Mouse (Mus musculus) c-Kit-positive CD71-positive TER-119-positive erythroid progenitor cells, embryonic 14.5 days (primary cell): Measurements from ENCODE around the gene 4930518I15Rik.
A peak's percentile ranks its signal among the peaks of the same experiment; 100 is the strongest.
"Not testable (repeated sequence)": the region's sequence is repeated elsewhere in the genome, so short reads cannot be mapped to it uniquely, and the experiment has no call there.

Experiments
- DNase-seq: peaks from one replicate; pipeline ENCODE4 v3.0.0-alpha.2; 2013; ENCODE audit warnings: low spot score

Gene 4930518I15Rik

DNA sequence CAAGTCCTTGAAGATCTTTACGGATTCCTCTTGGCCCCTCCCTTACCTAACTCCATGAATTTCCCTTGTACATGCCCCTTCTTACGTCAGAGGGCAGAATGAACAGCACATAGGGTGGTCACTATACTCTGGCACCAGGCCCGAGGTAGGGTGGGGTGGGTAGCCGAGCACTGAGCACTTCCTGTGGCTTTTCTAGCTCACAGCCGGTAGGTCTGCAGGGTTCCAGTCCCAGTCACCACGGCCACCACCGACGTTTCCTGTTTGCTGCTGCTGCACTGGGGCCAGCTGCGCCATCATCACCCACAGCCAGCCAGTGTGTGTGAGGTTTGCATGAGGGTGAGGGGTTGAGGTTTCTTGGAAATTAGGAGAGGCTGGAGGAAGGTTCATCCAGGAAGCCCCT lies 20.0 kb upstream of the 4930518I15Rik start:
- DNase-seq = no peak

GRCm38 (mm10) chr2:156874760-156875510 lies 17.2 kb upstream of the 4930518I15Rik start:
- DNase-seq = no peak

GRCm38 (mm10) chr2:156874047-156874759 lies 16.5 kb upstream of the 4930518I15Rik start:
- no peak for DNase-seq

DNA sequence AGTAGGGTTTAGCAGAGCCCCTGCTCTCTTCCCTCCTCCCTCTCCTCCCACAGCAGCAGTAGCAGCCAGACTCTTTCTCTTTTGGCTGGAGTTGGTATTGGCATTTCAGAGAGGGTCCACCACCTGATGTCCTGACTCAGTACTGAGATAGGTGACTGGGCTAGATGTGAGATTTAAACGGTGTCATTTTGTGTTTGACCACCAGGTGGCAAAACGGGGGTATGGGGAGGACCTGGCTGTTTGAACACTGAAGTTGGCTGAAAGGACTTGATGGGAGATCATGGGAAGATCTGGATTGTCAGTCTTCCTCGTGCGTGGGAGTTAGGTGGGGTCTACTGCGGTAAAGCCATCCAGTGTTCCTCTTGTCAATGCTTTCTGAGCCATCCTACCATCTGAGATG lies 15.9 kb upstream of the 4930518I15Rik start:
- peak; percentile 80 for DNase-seq

GRCm38 (mm10) chr2:156870519-156870918 lies 12.8 kb upstream of the 4930518I15Rik start:
- DNase-seq = no peak

GRCm38 (mm10) chr2:156869554-156869953 lies 11.8 kb upstream of the 4930518I15Rik start:
- no peak for DNase-seq

DNA sequence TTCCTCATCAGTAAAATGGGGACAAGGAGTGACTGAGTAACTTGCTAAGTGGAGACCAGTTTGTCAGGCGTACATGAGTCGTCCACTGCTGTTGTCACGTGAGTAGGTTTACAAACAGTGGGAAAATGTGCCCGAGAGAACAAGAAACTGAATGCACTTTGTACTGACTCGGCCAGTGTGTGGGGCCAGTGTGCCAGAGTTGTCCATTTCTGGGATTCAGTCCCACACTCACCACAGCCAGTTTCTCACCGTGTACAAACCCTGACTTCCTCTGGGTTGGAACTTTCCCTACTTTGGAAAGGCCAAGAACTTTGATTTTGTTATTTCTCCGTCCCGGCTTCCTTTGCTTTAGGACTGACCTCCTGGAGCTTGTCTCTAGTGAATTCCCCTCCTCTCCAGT lies 11.2 kb upstream of the 4930518I15Rik start:
- DNase-seq = no peak

DNA sequence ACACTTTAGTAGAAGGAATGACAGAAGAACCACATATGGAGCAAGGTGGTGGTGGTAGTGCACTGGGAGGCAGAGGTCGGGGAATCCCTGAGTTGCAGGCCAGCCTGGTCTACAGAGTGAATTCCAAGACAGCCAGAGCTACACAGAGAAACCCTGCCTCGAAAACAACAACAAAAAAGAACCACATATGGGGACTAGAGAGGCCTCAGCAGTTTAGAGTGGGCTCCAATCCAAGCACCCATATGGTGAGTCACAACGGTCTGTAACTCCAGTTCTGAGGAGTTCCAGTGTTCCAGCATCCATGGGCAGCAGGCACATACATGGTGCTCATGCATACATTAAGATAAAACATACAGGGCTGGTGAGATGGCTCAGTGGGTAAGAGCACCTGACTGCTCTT lies 6.7 kb upstream of the 4930518I15Rik start:
- no peak for DNase-seq

- DNase-seq = no peak
Measured at GRCm38 (mm10) chr2:156863487-156864160, 5.9 kb upstream of the 4930518I15Rik start.

DNA sequence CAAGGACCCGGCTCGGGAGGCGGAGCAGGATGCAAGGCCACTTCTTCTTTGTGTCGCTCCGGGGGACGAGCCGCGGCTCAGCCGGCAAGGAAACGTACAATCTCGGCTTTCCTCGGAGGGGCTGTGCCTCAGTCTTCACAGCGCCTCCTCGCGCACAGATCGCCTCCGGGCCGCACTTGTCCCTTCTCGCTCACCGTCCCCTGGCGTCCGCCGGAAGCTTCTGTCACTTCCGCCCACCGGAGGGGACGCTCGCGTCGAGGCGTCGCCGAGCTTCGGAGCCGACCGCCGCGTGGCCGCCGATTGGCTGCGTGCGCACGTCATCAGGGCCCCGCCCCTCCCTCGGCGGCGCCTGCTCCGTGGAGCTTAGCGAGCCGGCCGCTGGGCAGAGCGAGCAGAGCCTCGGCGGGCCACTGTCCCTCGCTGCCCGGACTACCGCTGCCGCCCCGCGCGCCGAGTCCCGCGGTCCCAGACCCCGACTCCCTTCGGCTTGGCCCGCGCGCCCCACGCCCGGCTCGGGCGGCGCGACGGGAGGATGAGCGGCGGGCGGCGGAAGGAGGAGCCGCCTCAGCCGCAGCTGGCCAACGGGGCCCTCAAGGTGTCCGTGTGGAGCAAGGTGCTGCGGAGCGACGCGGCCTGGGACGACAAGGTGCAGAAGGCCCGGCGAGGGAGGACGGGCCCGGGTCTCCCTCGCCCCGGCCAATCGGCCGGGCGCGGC lies 5.2 kb upstream of the 4930518I15Rik start, which contains the start of gene Rab5if:
Gene Rab5if, plus strand, starts transcription at position 357 of the 715 bp plus-strand sequence.
- DNase-seq = peak; percentile 94

- DNase-seq = no peak
Measured at GRCm38 (mm10) chr2:156862041-156862717, 4.4 kb upstream of the 4930518I15Rik start.

DNA sequence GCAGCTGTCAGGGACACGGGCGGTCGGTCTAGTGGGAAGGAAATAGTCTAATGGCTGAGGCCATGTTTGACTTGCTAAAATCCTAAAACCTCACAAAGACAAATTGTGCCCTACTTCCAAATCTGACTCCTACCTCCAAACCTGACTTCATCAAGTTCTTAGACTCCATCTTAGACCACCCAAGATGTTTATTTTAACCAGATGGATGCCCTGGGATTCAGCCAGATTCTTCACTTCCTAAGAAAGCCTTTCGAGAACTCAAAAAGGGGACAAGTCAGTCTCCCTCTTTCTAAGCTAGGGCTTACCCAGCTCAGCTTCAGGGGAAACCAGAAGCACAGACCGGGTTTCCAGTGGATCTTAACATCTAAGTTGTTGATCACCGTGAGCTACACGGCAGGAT lies 925 bp upstream of the 4930518I15Rik start:
- no peak for DNase-seq

- DNase-seq = no peak
Measured at GRCm38 (mm10) chr2:156857385-156857791, 358 bp downstream of the 4930518I15Rik start.

DNA sequence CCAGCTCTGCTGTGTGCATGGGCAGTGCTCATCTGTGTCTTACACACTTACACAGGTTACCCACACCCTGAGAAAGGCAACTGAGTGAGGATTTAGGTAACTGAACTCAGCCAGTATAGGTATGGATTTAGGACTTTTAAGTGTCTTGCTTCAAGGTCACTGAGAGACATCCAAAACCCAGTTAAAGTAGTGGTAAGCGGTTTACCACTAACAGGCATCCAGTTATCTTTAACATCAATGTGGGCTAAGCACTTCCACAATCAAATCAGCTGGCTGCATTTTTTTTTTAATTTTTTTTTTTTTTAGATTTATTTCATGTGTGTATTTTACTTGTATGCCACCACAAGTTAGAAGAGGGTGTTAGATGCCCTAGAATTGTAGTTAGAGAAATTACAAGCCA lies 1.4 kb downstream of the 4930518I15Rik start:
- DNase-seq = no peak

- not testable (repeated sequence) for DNase-seq
Measured at GRCm38 (mm10) chr2:156853999-156854771, 3.6 kb downstream of the 4930518I15Rik start.

DNA sequence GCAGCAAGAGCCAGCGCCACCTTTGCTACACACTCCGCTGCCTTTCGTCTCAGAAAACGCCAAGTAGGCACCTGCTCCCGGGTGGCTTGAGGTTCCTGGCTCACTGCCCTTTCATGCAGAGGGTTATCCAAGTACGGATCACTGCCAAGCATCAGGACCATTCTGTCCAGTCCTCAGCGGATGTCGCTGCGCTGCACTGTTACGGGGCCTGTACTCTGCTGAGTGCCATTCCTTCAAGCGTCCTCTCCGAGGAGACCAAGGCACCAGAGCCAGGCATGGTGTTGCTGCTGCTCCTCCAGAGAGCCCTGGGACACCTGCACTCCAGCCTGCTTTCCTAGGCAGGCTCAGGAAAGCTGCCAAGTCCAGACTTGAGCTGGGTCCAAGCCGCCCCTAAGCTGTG lies 4.2 kb downstream of the 4930518I15Rik start:
- not testable (repeated sequence) for DNase-seq

- no peak for DNase-seq
Measured at GRCm38 (mm10) chr2:156850505-156850904, 7.2 kb downstream of the 4930518I15Rik start.

DNA sequence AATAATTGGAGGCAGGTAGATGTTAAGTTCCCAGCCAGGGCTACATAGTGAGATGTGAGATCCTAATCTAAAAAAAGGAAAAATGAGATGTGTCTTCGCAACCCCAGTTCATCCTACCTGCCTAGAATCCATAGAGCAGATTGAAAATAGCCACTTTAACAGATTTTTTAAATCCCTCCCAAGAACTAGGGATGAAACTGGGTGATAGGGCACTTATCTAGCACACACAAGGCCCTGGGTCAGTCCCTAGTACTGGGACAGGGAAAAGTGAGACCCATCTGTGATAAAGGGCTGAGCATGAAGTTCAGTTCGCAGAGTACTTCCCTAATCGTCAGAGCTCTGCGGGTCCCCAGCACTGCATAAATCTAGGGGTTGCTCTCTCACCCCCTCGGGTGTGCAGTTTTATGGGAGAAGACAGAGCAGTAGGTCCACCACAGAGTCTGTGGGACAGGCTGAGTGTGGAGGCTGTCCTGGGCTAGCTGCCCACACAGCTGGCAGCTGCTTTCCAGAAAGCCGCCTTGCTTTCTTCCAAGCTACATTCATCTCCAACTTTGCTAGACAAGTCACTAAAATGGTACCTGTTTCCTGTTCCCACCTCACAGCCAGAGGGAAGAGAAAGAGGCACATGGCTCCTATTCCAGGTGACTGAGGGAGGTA lies 9.1 kb downstream of the 4930518I15Rik start:
- no peak for DNase-seq

DNA sequence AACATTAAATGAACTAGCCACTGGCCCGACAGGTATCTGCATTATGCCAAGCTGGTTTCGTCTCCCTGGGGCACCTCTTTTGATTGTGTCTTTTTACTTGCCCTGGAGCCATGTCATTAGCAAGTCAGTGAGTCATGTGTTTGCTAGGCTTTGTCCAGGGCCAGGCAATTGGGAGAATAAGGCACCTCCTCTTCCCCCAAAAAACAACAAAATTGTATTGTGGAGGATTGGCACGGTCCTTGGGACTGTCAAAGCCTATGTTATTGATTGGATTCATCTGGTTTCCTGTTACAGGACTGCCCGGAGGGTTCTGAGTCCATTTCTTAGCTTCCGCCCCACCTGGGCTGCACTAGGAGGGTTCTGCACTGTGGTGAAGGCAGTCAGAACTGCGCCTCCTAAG lies 10.1 kb downstream of the 4930518I15Rik start:
- DNase-seq = no peak

DNA sequence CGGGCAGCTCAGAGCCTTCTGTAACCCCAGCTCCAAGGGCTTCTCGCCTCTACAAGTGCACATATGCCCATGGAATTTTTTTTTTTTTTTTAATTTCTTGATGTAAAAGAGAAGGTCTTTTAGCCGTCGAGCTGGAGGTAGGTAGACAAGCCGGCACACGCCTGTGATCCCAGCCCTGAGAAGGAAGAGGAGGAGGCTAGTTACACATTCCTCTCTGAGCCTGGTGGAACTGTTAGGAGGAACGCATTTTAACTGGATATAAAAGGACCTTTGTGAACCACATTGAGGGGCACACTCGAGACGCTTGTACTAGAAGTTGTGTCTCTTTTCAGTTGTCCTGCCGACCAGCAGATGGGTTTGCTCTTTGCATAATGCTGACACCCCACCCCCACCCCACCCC lies 13.0 kb downstream of the 4930518I15Rik start:
- DNase-seq = no peak
